Mouse (Mus musculus) urinary bladder, postnatal 14 days (tissue): Measurements from ENCODE around the gene Procr.

ENCODE experiments used
- DNase-seq: peaks from one replicate; pipeline ENCODE4 v3.0.0; 2021; ENCODE audit warnings: low spot score

Procr gene

DNA sequence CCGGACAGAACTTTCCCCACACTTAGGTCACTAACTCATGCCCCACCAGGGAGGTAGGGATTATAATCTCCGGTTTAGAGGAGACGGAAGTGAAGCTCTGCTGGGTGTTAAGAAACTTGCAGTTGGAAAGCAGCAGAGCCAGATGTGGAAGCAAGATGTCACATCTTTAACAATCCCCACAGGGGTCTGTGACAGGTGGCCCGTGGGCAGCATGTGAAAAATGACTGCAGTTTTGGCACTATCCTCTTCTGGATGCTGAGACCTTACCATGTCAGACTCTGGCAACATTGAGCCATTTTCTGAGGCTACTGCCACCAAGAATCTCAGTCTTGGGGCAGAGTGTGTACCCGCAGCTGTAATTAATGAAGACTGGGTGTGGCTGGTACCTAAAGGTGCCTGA is 53.1 kb downstream of the Procr start:
- DNase-seq: no peak
